Mouse (Mus musculus): Measurements from ENCODE around the gene Mbnl2. TPM values are rescaled to one million over a fixed set of nuclear protein-coding genes. Genes with fewer than 3 reads are reported as not detected.

The Mbnl2 gene
- 23.2 and 29.1 TPM in 2 replicates for polyA plus RNA-seq (2012)

GRCm38 (mm10) chr14:120275246-120276238 lies at the start of gene Mbnl2:
TSS of gene Mbnl2 (plus strand) at chr14:120275669.

GRCm38 (mm10) chr14:120477982-120478568 lies 202.6 kb downstream of the Mbnl2 start, which contains the start of gene Rap2a:
TSS of gene Rap2a (plus strand) at chr14:120478444.

Other genes with a start within 250 kb of the Mbnl2 start
- gene Oxgr1, start 233.2 kb upstream of the Mbnl2 start, polyA plus RNA-seq (2012) = not detected in 2 replicates
- gene Rap2a, start 202.8 kb downstream of the Mbnl2 start, polyA plus RNA-seq (2012) = 3.7 and 3.9 TPM in 2 replicates